Mouse (Mus musculus) thymus, postnatal 25 days (tissue): ENCODE results near the gene Ankrd55.

Experiments
- DNase-seq: peaks from one replicate; pipeline ENCODE4 v3.0.0; 2022

Gene Ankrd55

GRCm38 (mm10) chr13:112383941-112384659, 95.8 kb downstream of the Ankrd55 start:
- DNase-seq: no peak

GRCm38 (mm10) chr13:112385040-112385439, 96.8 kb downstream of the Ankrd55 start:
- no peak for DNase-seq

GRCm38 (mm10) chr13:112386494-112387075, 98.3 kb downstream of the Ankrd55 start:
- DNase-seq: no peak

GRCm38 (mm10) chr13:112387279-112387678, 99.0 kb downstream of the Ankrd55 start:
- no peak for DNase-seq

- no peak for DNase-seq
Observed at GRCm38 (mm10) chr13:112388176-112388575, 99.9 kb downstream of the Ankrd55 start.

- no peak for DNase-seq
Observed at GRCm38 (mm10) chr13:112390206-112390605, 102.0 kb downstream of the Ankrd55 start.

GRCm38 (mm10) chr13:112391354-112391753, 103.1 kb downstream of the Ankrd55 start:
- DNase-seq: no peak

DNA sequence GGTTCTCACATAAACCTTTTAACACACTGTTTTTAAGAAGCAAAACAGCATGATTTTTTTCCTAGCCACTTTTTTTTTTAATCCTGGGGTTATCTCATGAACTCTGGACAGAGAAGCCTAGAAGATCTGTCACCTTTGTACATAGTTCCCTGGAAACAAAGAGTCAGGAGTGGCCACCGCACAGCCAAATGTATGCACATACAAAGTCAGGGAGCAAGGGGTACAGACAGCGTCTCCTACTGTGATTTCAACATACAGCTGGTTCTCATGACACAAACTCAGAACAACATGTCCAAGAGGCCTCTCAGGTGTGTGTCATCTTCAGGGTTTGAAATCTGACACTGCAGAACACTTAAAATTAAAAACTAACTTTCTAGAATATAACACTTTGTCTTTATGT, 105.1 kb downstream of the Ankrd55 start:
- DNase-seq: no peak

DNA sequence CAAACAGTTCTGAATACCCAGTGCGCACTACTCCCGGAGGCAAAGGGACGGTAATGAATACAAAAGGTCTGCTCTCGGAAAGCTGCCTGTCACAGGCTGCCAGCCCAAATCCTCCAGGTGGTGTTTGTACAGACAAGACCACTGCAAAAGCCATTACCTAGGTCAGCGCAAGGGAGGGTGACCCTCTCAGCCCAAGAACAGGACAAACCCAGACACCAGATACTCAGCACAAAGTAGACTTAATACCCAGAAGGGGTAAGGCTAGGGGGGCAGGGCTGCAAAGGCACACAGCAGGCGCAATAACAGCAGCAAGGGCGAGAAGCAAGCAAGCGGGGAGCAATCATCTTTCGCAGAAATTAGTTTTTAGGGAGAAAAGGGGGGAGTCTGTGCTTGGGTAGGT, 106.0 kb downstream of the Ankrd55 start:
- no peak for DNase-seq

GRCm38 (mm10) chr13:112404723-112405122, 116.5 kb downstream of the Ankrd55 start:
- DNase-seq: no peak

GRCm38 (mm10) chr13:112405184-112405583, 116.9 kb downstream of the Ankrd55 start:
- DNase-seq: no peak

DNA sequence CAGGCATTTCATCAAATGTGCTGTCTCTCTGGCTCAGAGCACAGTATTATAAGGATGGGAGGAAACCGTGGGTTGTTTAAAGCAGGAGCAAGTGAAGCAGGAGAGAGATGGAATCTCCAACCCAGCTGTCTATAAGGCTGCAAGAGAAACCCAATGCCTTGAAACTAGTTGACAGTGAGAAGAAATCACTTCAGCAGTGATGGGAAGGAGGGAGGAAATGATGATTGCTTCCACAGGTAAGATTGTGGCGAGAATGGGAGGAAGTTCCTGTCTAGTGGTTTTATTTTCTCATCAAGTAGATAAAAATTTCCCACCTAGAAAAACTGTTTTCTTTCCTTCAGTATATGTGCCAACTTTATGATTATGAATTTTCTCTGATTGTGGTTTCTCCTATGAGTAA, 118.4 kb downstream of the Ankrd55 start:
- DNase-seq: no peak

DNA sequence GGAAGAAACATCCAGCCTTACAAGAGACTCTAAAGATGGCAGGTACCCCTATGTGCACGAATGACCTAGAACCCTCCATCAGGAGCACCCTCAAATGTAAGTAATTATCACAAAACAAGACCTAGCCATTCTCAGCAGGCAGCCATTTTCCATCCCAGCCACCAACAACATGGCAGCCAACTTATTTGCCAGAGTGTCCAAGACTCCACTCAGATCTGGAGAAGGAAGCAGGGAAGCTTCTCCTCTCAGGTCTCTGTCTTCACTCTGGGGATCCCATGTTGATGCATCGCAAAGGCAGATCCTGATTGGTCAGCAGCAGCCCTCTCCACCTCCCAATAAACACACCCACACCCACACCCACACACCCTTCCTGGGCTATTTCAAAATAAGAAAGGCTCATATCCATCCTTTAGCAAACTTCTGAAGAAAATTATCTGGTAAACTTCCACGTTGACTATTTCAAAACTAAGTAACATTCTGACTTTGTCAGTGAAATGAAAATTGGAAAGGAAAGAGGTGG, 119.0 kb downstream of the Ankrd55 start:
- DNase-seq: no peak

DNA sequence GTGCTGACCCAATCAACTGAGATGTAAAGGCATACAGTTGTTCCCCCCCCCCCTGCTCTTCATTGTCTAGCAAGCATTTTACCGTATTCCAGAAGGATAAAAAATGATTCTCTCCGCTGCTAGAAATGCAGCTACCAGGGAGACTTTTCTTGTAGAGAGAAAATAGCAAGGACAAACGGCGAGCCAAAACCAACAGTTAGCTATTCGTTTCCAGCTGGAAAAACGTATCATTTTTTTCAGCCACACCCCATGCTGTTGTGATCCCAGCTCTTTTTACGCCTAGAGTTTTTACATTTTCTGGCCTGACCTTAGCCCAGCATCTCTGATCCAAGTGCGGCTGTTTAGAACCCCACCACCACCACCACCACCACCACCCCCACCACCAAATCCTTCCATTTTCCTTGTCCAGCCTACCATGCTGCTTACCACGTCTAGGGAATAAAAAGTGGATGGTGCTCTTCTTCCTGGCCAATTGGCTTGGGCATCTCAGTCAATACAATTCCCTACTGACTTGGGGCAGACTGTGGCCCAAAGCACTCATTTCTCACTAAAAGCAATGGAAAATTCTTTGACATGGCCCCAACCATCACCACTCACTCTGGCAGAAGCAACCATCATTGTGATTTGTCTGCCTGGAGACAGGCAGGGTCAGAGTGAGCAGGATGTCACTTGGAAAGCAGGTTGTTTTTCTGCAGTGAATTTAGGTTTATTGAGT, 119.7 kb downstream of the Ankrd55 start:
- DNase-seq: no peak

- no peak for DNase-seq
Observed at GRCm38 (mm10) chr13:112408701-112409100, 120.5 kb downstream of the Ankrd55 start.

GRCm38 (mm10) chr13:112409331-112409730, 121.1 kb downstream of the Ankrd55 start:
- no peak for DNase-seq

- no peak for DNase-seq
Observed at GRCm38 (mm10) chr13:112409851-112410250, 121.6 kb downstream of the Ankrd55 start.

DNA sequence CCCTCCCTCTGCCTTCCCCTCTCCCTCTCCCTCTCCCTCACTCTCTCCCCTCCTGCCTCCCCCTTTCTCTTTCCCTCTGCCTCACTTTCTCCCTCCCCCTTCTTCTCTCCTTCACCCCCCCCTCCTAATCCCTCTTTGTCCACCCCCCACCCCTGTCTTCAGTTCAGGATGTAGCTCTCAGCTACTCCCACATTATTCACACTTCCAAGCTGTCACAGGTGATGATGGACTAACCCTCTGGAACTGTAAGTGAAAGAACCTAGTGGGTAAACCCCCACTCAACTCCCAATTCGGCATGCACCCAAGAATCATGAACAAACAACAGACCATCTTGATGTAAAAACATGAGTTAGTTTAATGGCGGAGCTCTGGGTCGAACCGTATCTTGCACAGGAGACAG, 122.2 kb downstream of the Ankrd55 start:
- no peak for DNase-seq

GRCm38 (mm10) chr13:112411216-112411822, 123.1 kb downstream of the Ankrd55 start:
- DNase-seq: no peak

DNA sequence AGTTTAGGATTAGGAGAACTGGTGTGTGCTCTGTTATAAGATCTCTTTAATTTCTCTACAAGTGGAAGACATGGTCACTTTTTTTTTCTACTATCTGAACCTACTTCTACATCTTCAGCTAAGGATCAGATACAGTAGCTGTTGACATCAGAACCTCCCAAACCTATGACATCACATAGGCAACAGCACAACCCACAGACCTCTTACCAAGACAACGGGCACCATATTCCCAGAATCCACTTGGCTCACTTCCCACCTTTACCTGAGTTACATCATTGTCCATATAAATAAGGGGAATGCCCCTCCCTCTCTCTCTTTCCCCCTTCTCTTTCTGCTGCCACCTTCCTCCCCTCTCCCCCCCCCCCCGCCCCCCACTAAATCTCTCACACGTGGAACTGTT, 124.0 kb downstream of the Ankrd55 start:
- no peak for DNase-seq

DNA sequence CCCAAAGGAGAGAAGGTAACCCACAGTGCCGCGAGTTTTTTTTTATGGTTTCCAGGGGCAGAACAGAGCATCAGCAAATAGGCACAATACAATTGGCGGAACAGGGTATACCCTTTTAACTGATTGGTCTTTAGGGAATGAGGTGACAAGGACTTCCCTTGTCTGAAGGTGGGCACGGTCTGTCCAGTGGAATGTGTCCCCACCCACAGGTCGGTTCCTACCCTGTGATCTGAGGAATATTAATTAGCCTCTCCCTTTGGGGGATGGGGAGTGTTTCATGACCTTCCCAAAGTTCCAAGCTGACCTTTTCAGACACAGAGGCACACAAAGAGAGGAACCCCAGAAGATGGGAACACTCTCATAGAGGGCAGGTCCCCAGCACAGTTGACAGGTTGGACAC, 124.6 kb downstream of the Ankrd55 start:
- DNase-seq: no peak

DNA sequence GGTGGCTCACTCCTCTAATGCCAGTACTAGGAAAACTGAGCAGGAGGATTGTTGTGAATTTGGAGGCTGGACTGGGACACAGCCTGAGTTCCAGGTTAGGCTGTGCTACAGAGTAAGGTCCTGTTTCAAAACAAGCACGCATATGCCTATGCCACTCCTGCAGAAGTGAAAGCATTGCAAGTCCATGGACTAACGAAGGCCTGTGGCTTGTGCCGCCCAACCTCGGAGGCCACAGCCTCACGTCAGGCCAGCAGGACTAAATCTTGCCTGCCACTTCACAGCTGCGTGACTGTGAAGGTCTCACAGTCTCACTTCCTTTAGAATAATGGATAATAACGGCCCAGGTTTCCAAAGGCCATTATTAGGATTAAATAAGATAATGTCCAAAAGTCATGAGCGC, 125.4 kb downstream of the Ankrd55 start:
- no peak for DNase-seq

DNA sequence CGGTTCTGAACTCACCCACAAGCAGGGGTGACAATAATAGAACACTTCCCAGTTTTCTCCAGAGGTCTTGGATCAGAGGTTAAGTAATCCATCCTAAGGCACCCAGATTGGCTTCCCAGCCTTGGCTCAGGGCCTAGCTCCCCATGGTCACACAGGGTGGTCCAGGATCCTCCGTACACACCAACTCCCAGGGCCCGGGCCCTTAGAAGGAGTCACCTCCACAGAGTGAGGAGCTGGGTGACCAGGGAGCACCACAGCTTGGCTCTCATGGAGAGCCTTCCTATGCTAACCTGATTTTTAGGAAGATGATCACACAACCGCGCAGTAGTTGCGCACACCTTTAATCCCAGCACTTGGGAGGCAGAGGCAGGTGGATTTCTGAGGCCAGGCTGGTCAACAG, 127.6 kb downstream of the Ankrd55 start:
- DNase-seq: no peak
